Mouse (Mus musculus) urinary bladder, postnatal 25 days (tissue): Measurements from ENCODE around the gene Coch.
"Not testable (repeated sequence)": the region's sequence is repeated elsewhere in the genome, so short reads cannot be mapped to it uniquely, and the experiment has no call there.

Experiments
- DNase-seq: peaks from one replicate; pipeline ENCODE4 v3.0.0; 2022; ENCODE audit warnings: low spot score

The Coch gene

DNA sequence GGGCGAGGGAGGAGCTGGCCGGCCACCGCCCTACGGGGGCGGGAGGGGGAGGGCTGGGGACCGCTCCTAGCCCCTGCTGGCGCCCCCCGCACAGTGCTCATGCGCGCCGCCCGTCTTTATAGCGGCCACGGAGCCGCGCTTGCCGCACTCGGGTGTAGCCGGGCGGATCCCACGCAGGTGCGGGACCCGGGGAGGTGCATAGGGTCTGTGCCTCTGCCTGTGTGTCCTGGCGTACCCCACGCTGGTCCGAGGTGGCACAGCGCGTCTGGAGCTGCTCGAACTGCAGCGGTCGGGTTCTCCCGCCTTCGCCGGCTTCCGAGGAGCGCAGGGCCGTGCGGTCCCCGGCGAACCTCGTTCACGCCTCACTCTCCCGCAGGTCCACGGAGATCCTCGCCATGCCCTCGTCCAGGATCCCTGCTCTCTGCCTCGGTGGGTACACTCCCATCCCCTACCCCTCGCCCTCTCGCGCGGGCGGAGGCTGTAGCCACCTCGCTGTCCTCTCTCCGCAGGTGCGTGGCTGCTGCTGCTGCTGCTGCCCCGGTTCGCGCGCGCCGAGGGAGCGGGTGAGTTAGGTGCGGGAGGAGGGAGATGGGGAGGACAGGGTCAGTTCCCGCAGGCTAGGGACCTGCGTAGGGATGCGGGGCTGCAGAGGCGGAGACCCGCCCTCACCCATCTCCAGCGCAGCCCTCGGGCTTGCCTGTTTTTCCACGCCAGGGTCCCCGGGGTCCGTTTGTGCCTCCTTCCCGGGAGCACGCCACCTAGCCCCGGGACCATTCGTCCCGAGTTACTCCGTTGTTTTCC is at the start of gene Coch:
TSS of gene Coch (plus strand) at position 113 of the 801 bp plus-strand sequence.
- no peak for DNase-seq

DNA sequence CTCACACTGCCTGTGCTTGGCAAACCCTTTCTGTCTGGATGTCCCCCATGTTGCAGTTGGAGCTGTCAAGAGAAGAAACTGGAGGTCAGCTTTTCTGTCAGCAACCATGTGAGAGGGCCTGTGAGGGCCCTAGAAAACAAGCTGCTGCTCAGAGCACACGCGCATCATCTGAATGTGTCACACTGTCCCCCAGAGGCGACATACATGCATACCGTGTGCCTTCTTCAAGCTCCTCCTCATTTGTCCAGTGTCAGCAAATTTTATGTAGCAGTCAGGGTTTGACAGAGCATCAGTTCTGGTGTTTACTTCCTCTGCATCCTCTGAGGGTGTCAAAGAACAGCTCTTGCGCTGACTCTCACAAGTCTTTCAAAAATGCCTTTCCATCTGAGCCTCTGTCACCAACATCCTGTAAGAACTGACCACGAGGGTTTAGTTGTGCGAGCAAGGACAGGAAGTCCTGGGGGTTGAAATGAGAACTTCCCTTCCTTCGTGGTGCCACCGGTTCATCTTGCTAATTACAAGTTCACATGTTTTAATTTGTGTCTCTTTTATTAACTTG is 49.7 kb upstream of the Coch start:
- DNase-seq = no peak

DNA sequence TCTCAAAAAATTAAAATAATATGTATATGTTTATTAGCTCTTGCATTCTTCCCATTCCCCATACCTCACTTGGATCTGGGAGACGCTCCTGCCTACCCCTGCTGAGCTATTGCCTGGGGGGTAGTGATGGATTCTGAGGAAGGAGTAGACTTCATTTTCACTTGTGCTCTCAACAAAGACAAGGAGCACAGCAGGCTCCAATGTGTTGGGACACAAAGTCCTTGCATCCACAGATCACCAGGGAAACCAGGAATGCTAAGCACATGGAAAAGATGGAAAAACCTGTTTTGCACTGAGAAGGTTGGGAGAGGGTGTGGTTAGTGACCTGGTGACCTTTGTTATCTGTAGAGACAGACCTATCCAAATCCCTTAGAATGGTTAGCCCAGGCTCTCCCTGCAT is 38.1 kb upstream of the Coch start:
- no peak for DNase-seq

DNA sequence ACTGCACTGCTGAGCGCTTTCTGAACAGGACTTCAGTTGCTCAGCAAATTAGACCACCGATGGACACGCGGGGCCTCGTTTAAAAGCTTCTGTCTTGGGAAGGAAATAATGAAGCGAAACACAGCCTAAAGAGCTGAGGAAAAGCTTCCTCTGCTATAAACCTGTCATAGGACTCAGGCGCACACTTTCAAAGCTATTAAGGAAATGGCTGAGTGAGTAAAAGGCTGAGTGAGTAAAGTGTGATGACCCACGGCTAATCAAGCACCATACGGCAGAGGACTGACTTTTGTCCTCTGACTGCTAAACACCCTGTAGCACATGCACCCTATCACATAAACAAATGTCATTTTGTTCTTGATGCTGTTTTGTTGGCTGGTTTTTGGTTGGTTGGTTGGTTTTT is 31.7 kb upstream of the Coch start:
- no peak for DNase-seq

DNA sequence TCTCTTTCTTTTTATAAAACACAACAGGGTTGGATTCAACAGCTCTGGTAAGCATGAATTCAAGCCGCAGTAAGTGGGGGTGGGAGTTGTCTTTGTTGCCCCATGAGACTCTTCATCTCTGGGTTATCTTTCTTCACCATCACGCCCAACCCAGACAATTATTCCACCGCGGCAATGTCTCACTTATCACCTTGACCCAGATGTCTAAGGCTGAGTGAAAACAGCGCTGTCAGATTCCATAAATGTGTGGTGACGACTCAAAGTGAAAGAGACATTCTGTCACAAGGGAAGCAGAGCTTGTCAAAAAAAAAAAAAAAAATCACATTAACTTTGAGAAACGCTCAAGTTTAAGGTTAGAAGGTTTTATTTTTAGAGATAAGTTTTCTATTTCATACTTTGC is 25.9 kb upstream of the Coch start:
- DNase-seq = no peak

DNA sequence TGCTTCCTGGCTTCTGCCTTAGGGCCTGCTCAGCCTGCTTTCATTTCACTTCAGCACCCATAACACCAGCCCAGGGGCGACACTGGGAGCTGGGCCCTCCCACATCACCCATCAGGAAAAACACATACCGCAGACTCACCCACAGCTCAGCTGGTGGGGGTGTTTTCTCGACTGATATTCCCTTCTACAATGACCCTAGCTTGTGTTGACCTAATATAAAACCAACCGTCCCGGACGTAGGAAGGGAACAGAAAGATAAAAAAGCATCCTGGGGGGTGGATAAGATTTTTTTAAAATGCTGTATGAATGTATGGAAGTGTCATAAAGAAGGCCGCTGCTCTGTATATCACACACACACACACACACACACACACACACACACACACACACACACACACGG is 23.7 kb upstream of the Coch start:
- no peak for DNase-seq

DNA sequence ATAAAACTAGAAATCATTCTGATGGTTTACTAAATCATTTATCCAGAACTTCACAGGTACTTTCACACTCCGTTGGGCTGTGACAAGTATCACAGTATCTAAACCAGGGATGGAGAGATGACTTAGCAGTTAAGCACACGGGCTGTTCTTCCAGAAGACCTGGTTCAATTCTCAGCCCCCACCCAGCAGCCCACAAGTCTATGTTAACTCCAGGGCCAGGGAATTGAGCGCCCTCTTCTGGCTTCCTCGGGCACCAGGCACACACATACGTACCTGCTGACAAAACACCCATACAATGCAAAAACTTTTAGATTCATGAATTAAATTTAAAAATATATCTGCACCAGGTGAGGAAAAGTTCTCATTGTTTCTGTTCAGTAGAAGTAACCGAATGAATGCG is 23.2 kb upstream of the Coch start:
- DNase-seq = no peak

DNA sequence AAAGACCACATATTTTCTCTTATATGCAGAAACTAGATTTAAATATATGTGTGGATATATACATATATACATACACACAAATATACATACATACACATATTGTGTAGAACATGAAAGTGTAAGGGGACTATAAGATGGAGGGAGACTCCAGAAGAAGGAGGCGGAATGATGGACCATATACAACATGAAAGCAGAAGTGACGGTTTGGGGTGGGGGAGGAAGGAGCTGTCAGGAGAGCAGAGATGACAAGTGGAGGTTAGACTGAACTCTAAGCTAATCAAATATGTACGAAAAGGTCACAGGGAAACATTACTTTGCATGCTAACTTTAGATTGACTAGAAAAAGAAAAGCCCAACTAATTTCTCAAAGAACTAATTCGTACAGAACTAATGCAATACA is 20.5 kb upstream of the Coch start:
- no peak for DNase-seq

DNA sequence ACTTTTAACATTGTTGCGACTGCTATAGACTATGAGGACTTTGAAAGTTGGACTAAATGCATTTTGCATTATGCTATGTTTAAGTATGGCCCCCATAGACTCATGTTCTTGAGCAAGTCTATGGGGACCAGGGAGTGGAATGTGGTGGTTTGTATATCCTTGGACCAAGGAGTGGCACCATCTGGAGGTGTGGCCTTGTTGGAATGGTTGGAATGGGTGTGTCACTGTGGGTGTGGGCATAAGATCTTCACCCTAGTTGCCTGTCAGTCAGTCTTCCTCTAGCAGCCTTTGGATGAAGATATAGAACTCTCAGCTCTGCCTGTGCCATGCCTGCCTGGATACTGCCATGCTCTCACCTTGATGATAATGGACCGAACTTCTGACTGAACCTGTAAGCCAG is 15.3 kb upstream of the Coch start:
- DNase-seq = not testable (repeated sequence)

DNA sequence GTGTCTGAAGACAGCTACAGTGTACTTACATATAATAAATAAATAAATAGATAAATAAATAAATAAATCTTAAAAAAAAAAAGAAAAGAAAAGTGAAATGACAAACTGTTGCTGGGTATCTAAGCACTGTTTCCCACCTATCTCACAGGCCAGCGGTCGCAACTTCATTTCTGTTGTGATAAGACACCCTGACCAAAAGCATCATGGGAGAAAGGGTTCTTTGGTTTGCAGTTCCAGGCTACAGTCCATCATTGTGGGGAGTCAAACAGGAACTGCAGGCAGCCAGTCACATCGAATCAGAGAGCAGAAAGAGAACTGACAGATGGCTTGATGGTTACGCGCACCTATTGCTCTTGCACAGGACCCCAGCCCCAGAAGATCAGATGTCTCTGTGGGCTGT is 3.9 kb upstream of the Coch start:
- no peak for DNase-seq

DNA sequence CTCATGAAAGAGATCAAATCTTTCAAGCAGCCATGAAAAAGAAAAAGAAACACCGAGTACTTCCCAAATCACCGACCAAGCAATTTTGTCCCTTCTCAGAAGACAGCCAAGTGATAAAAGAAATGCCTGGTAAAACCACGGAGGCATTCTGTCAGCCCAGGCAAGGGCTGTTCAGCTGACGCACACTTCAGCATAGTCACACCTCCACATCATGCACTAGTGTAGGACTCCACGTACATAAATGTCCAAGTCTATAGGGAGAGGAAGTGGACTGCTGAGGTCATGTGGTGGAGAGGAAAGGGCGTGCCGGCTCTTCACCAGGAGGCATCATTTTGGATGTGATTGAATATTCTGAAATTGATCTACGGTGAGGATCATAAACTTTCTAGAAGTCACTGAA is 1.2 kb upstream of the Coch start:
- DNase-seq = no peak

DNA sequence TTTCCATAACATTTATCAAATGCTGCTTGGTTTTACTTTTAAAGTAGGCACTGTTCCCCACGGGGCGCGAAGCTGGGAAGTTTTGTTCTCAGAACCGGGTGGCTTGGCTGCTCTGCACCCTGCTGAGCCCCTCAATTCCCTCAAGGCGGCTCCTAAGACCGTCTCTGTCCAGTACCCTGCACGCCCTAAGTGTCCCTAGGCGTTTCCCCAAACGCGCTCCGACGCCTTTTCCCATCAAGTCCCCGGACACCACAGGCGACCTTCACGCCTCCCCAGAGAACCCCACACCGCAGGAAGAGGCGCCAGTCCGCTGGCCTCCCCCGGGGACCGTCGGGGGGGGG is 283 bp upstream of the Coch start:
- no peak for DNase-seq

DNA sequence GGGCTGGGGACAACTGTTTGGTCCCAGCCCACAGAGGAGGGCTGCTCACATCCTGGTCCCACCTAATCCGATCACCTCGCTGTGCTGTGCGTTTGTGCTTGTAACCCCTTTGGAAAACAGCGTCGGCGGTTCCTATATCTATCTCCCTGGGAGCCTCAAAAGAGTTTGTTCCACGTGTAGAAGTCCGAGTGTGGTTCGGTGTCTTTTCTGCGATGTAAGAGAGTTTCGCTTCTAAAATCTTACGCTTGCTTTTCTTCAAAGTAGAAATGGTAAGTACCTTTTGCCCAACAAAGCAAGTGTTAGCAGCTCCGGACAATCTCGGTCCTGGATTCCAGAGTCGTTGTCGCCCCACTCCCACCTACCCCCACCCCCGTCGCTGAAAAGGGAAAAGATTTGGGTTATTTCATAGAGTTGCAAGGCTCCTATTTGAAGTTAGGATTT is 909 bp downstream of the Coch start:
- no peak for DNase-seq

DNA sequence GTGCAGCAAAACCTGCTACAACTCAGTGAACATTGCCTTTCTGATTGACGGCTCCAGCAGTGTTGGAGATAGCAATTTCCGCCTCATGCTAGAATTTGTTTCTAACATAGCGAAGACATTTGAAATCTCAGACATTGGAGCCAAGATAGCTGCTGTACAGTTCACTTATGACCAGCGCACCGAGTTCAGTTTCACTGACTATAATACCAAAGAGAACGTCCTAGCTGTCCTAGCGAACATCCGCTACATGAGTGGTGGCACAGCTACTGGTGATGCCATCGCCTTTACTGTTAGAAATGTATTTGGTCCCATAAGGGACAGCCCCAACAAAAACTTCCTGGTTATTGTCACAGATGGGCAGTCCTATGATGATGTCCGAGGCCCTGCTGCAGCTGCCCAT is 10.2 kb downstream of the Coch start:
- no peak for DNase-seq

DNA sequence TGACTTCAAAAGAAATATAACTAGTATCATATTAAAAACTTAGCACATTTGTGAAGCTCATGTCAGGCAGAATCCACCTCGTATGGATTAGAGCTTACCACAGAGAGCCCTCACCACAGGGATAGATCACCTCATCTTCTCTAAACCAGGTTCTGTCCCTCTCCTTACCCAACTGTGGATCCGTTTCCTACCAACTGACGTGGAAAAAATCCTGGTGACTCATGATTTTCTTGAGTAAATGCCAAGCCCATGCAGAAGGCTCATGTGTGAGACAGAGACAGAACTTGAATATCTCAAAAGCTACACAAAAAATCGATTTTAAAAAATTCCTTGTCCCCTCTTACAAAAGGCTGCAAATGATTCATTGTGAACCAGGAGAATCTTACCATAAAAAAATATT is 13.0 kb downstream of the Coch start:
- DNase-seq = no peak

DNA sequence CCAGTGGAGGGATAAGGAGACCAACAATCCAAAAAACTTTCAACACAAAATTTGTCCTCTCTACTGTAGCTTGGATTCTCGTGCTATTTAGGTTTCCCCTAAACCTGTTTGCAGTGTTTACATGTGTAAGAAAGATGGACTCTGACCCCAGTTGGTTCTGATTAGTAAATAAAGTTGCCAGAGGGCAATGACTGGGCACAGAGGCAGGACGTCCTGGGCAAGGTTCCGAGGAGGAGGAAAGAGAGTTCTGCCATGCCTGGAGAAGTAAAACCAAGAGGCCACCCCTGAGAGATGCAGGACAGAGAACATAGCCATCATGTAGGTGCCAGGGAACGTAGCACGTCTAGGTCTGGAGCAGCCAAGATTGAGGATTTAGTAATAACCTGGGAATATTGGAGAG is 19.2 kb downstream of the Coch start:
- DNase-seq = no peak

DNA sequence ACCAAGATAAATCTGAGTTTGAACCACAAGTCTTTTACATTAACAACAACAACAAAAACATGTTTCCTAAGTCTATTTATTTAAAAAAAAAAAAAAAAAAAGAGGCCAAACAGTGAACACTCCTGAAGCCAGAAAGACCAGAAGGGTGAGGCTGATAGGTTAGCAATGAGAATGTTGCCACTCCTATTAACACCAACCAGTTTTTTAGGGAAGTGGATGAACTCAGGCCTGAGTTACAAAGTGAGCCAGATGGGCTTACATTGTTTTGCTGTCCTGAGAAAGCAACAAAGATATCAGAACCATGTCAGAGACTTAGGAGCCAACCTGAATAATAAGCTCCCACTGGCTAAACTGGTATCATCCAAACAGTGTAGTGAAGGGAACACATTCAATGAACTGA is 27.4 kb downstream of the Coch start:
- no peak for DNase-seq

DNA sequence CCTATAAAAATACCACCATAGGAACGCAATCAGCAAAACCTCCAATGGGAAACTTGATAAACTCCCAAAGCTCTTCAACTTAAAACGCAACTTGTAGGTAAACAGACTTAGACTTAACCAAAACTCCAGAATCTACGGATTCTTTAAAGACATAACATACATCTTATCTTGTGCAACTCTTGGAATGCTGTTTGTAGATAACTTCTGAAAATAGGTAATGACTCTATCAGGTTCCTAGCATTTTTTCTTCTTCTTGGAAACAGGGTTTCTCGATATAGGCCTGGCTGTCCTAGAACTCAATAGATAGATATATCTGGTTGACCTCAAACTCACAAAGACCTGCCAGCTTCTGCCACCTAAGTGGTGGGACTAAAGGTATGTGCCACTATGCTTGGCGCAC is 28.0 kb downstream of the Coch start:
- no peak for DNase-seq

DNA sequence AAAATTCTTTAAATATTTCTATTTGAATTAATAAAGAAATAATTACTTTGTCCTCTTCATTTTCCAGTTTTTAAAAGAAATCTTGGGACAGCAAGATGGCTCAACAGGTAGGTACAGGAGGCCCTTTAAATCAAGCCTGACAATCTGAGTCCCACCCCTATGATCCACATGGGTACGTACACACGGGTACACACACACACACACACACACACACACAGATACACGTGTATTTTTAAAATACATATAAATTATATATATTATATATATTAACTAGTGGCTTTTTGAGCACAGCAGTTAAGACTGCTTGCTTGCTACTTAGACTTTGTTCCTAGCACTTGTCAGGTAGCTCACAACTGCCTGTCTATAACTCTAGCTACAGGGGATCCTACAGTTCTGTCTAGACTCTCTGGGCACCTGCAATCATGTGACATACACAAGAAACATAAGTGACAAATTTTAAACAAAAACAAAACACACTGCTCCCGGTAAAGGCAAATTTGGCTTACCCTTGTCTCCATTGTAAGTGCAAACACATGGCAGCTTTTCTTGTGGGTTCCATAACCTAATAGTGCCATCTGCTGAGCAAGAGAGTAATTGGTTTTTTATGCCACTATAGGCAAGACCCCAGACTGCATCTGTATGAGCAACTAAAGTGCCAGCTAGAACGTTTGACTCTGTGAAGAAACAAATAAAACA is 29.7 kb downstream of the Coch start:
- no peak for DNase-seq

DNA sequence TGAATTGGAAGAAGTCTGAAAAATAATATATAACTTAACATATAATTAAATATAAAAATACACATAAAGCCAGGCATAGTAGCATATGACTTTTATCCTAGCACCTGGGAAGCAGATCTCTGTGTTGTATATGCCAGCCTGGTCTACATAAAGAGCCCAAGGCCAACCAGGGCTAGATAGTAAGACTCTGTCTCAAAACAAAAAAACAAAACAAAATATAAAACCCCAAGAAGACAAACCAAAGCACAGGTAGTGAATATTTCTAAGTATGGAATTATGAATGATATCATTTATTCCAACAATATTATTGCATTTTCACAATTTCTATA is 30.2 kb downstream of the Coch start:
- DNase-seq = no peak

DNA sequence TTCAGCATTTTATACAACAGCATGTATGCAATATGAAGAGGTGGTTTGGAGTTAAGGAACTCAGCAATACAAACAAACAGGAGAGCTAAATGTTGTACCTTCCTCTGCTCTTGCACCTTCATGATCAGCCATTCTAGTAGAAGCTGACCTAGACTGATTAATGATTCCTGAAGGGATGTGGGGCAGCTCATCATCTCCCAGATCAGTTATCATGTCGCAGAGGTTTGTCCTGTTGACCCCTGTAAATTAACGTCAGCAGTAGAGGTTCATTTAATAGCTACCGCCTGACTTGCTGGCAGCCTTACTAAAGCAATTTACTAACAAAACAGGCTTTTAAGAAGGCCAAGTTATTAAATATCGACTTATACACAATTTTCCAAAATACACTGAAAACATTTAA is 40.3 kb downstream of the Coch start:
- no peak for DNase-seq

DNA sequence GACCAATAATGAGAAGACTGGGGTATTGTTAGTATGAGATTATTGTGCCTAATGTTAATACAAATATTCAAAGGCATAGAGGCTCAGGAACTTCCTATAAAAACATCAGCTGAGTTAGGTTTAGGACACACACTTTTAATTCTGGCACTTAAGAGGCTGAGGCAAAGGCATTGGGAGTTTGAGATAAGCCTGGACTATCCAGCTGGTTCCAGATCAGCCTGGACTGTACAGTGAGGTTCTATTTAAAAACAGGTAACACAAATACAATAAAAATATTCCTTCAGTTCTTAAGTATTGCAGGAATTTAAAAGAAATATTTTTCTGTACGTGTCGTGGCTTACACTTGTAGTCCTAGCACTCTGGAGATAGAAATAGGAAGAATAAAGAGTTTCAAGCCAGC is 43.1 kb downstream of the Coch start:
- no peak for DNase-seq

DNA sequence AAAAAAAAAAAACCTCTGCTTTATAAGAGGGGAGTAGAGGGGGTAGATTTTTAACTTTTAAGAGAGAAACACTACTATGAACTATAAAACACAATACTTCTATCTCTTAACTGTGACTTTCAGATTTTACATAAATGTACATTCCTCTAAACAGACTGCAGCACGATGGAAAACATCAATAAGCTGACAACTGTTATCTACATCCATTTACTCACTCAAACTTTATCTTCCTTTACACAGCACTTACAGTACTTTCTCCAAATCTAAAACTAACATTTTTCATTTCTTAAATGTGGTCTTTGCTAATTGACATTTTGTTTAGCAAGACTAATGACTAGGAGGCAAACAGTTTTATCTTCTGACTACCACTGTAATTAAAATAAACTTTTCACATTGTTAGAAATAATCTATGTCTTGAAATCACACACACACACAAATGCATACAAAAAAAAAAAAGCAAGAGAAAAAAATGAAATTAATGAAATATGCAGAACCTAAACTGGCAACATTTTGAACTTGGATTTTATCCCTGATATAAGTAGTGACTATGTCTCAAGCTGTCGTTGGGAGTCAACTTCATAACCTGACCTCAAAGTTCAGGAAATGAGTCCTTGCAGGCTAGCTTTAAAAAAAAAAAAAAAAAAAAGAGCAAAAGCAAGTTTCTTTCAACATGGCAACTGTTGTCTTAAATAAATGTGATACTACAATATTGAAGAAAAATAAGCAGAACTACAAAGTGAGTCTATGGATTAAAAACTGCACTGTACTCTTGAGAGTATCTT is 43.7 kb downstream of the Coch start:
- no peak for DNase-seq
